Mouse (Mus musculus) left cerebral cortex, postnatal 25 days (tissue): ENCODE data around the gene 4930518I15Rik. TPM values are rescaled to one million over a fixed set of nuclear protein-coding genes. Genes with fewer than 3 reads are reported as not detected.

Source experiments
- DNase-seq, 2 experiments: peaks; one replicate each; pipeline ENCODE4 v3.0.0; 2022; ENCODE audit warnings: low spot score in 2 of 2, mixed read lengths in 1 of 2
- intact Hi-C: fragments of 180-260 bp; cut with DNase I; formaldehyde crosslinking; loops from one replicate; pipeline ENCODE4 v1.15.1; 2025
- total RNA-seq, 2 experiments: library from RNA; stranded (reverse); gene quantifications; 2 replicates each; pipeline ENCODE4 v1.2.3; 2021

4930518I15Rik gene
- total RNA-seq, 2 experiments from 2014 or later = 1.5 to 2.1 TPM

DNA sequence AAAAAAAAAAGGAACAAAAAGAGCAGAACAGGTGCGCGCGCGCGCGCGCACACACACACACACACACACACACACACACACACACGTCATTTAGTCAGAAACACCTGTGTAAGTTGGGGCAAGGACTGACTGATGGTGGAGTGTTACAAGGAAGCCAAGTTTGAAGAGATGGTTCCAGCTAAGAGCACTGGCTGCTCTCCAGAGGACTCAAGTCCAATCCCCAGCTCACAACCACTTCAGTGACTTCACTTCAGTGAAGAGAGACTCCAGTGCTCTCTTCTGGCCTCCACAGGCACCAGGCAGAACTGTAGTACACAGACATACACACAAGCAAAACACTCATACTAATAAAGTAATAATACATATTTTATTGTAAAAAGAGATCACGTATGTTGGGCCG lies 47.0 kb downstream of the 4930518I15Rik start:
- no peak for DNase-seq
- intact Hi-C loops = no loop called here

DNA sequence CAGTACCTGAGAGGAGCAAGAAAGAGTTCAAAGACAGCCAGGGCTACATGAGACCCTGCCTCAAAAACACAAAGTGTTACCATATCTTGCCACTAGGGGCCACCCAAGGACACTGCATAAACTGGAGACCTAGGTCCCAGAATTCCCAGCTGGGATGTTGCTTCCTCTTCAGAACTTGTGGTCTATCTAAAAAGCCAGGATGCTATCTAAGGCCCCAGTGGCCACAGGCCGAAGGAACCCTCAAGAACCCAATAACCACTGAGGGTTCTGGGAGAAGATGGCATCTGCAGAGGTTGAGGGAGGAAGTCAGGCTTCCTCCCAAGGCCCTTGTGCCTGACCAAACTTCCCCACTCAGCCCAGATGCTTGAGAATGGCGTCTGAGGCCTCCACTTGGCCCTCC lies 48.2 kb downstream of the 4930518I15Rik start:
- intact Hi-C loops = loop anchor here (2.0 to 5.0 kb wide), 2 partner anchors 45 to 288 kb away; no protein-coding TSS in a partner anchor
- DNase-seq = peak; percentile 52 to 56

DNA sequence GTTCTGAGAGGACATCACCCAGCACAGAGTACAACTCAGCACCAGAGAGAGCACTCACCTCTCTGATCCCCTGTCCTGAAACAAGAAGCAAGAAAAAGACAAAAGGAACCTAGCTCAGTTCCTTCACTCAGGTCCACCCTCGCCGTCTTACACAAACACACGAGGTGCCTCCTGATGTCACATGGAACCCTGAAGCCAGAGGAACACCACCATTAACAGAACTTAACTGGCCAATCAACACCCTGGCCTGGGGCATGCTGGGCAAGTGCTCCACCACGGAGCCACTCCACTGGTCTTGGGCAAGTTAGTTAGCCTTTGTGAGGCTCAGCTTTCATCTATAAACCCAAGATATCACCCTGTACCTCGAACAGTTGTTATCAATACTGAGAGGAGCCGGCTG lies 50.9 kb downstream of the 4930518I15Rik start:
- intact Hi-C loops = loop anchor here (5.0 kb wide), 1 partner anchor 290 kb away; no protein-coding TSS in a partner anchor
- DNase-seq = no peak

Other genes with a start within 250 kb of the 4930518I15Rik start
- gene Dlgap4, start 244.2 kb downstream of the 4930518I15Rik start, total RNA-seq = 100 to 1,000 TPM; 223 to 241 TPM
- 10 to 100 TPM; 14.7 to 16.1 TPM for gene Myl9, start 82.5 kb downstream of the 4930518I15Rik start, total RNA-seq
- 1 to 10 TPM in 1 of 2 experiments, under 1 TPM in 1; 0.69 to 1.0 TPM for gene Tgif2, start 17.9 kb downstream of the 4930518I15Rik start, total RNA-seq
- gene Rab5if, start 5.2 kb upstream of the 4930518I15Rik start, total RNA-seq = 100 to 1,000 TPM; 104 to 105 TPM
- gene Sla2, start 29.2 kb upstream of the 4930518I15Rik start, total RNA-seq = under 1 TPM; 0.39 to 0.55 TPM
- gene Ndrg3, start 134.1 kb upstream of the 4930518I15Rik start, total RNA-seq = 100 to 1,000 TPM; 509 to 517 TPM
- gene Dsn1, start 149.2 kb upstream of the 4930518I15Rik start, total RNA-seq = 1 to 10 TPM; 4.7 TPM
- gene Soga1, start 221.3 kb upstream of the 4930518I15Rik start, total RNA-seq = 10 to 100 TPM; 19.8 to 24.6 TPM
- not detected for gene Tldc2, start 229.1 kb upstream of the 4930518I15Rik start, total RNA-seq